Mouse (Mus musculus) thymus, adult 2 months (tissue): ENCODE data around the gene Eipr1. TPM values are rescaled to one million over a fixed set of nuclear protein-coding genes. Genes with fewer than 3 reads are reported as not detected.
"Not testable (repeated sequence)": the region's sequence is repeated elsewhere in the genome, so short reads cannot be mapped to it uniquely, and the experiment has no call there.

Experiments used
- DNase-seq: peaks from one replicate; pipeline ENCODE4 v3.0.0; 2021
- H3K27ac ChIP-seq: fragments of 200-500 bp; 2 replicates; pipeline ENCODE4 v1.5.1; 2012; ENCODE audit warnings: low read length, control low read depth; ENCODE audit not compliant: control insufficient read depth, insufficient read depth
- H3K27me3 ChIP-seq: fragments of 200-500 bp; 2 replicates; pipeline ENCODE4 v1.6.1; 2012; ENCODE audit warnings: mild to moderate bottlenecking, low read length, moderate library complexity, mixed read lengths; ENCODE audit not compliant: control insufficient read depth, insufficient read depth
- H3K36me3 ChIP-seq: fragments of 200-500 bp; 2 replicates; pipeline ENCODE4 v1.6.1; 2012; ENCODE audit warnings: mild to moderate bottlenecking, low read length, moderate library complexity; ENCODE audit not compliant: control insufficient read depth, insufficient read depth
- H3K4me1 ChIP-seq: fragments of 200-500 bp; replicated peaks from 2 replicates; pipeline ENCODE4 v1.6.1; 2012; ENCODE audit warnings: low read length; ENCODE audit not compliant: control insufficient read depth, insufficient read depth
- H3K4me3 ChIP-seq: fragments of 200-500 bp; 2 replicates; pipeline ENCODE4 v1.5.1; 2012; ENCODE audit warnings: mild to moderate bottlenecking, low read length, control low read depth, moderate library complexity; ENCODE audit not compliant: control insufficient read depth, insufficient read depth
- CTCF ChIP-seq: fragments of 200-500 bp; IDR thresholded peaks from 2 replicates; pipeline ENCODE4 v1.5.1; 2012; ENCODE audit warnings: mild to moderate bottlenecking, control low read depth, low read length, moderate library complexity, borderline replicate concordance; ENCODE audit not compliant: control insufficient read depth, poor library complexity, insufficient read depth; ENCODE audit errors: extremely low read depth
- POLR2A ChIP-seq: fragments of 200-500 bp; IDR thresholded peaks from 2 replicates; pipeline ENCODE4 v1.6.1; 2012; ENCODE audit warnings: mild to moderate bottlenecking, low read length, control low read depth, moderate library complexity; ENCODE audit not compliant: control insufficient read depth, poor library complexity, insufficient read depth; ENCODE audit errors: extremely low read depth
- WGBS: fragments of 180-500 bp; shearing (Covaris S2); methylation state at CpG from one replicate; pipeline ENCODE4 v1.1.7; 2018; 5-methylcytosine and 5-hydroxymethylcytosine counted together
- polyA plus RNA-seq: library from polyadenylated mRNA; depleted of rRNA; stranded (reverse); fragments of >200 nt; gene quantifications from 2 replicates; pipeline ENCODE4 v1.2.3, GENCODE M21; 2012

Gene Eipr1
- polyA plus RNA-seq, 1 experiment = 66.8 TPM

DNA sequence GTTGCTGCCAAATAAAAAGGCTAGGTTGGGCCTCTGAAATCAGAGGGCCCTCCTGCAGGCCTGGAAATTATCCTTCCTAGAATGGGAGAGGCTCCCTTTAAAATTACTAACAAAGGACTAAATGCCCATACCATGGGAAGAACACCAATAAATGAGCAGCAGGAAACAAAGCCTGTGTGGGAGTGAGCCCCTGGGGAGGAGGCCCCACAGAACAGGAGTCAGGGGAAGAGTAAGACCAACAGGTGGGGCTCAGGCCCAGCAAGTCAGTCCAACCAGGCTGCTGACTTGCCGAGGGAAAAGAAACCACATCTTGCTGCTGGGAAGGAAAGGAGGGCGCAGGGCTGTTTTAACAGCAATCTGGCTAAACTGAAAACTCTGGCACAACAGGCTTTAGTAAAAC is 34.5 kb upstream of the Eipr1 start:
- Histone ChIP-seq H3K36me3 (peaks cover 32% of the 10 kb centered on the region), H3K27ac (no peak overlapping the region), H3K4me1 (no peaks in the 10 kb centered on the region), H3K27me3 (no peaks in the 10 kb centered on the region), H3K4me3 (no peak overlapping the region)
- TF ChIP-seq CTCF = no peak
- no peak for TF ChIP-seq POLR2A
- WGBS = 46% methylated on average over 2 of the region's 2 CpGs
- DNase-seq = no peak

- Histone ChIP-seq H3K27me3 (no peaks in the 10 kb centered on the region), H3K4me3 (no peak overlapping the region), H3K27ac (no peak overlapping the region), H3K4me1 (no peaks in the 10 kb centered on the region), H3K36me3 (peaks cover 33% of the 10 kb centered on the region)
- 98% methylated on average over 2 of the region's 2 CpGs for WGBS
- no peak for DNase-seq
- no peak for TF ChIP-seq CTCF
- no peak for TF ChIP-seq POLR2A
Observed at GRCm38 (mm10) chr12:28718106-28718505, 33.5 kb upstream of the Eipr1 start.

GRCm38 (mm10) chr12:28724366-28724765 is 27.2 kb upstream of the Eipr1 start:
- H3K4me1 ChIP-seq = no peaks in the 10 kb centered on the region
- no peak overlapping the region for H3K27ac ChIP-seq
- H3K4me3 ChIP-seq = no peak overlapping the region
- no peak for DNase-seq
- TF ChIP-seq POLR2A (no peak), CTCF (no peak)
- H3K36me3 ChIP-seq = peaks cover 24% of the 10 kb centered on the region
- H3K27me3 ChIP-seq = no peaks in the 10 kb centered on the region
- 98% methylated on average over 3 of the region's 3 CpGs for WGBS

GRCm38 (mm10) chr12:28726204-28726603 is 25.4 kb upstream of the Eipr1 start:
- Histone ChIP-seq H3K27me3 (no peaks in the 10 kb centered on the region), H3K4me1 (no peaks in the 10 kb centered on the region), H3K4me3 (no peak overlapping the region), H3K27ac (no peak overlapping the region), H3K36me3 (peaks cover 13% of the 10 kb centered on the region)
- no peak for DNase-seq
- no peak for TF ChIP-seq CTCF
- TF ChIP-seq POLR2A = no peak
- 22% methylated on average over 4 of the region's 4 CpGs for WGBS

- TF ChIP-seq CTCF = no peak
- TF ChIP-seq POLR2A = no peak
- H3K27ac ChIP-seq = 0 out of 2 replicates have a peak overlapping the region, but pooled peaks have one; percentile 20
- H3K36me3 ChIP-seq = peaks cover 5% of the 10 kb centered on the region
- H3K4me3 ChIP-seq = no peak overlapping the region
- WGBS = 91% methylated on average over 5 of the region's 5 CpGs
- no peaks in the 10 kb centered on the region for H3K27me3 ChIP-seq
- no peaks in the 10 kb centered on the region for H3K4me1 ChIP-seq
- no peak for DNase-seq
Observed at GRCm38 (mm10) chr12:28727061-28727460, 24.5 kb upstream of the Eipr1 start.

DNA sequence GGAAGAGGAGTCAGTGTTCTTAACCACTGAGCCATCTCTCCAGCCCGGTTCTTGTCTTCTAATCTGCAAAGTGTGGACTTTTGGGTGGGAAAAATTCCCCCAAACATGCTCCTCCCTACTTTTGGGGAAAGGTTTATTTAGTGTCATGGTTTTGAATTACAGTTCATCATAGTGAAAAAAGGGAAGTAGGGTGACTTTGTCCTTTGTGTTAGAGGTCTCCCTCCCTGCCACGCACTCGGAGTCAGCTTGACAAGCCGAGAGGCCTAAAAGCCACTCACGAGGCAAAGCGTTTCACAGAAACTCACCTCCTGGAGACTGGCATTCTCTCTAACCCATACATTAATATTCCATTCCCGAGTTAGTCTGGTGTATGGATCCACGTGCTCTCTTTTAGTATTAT is 19.0 kb upstream of the Eipr1 start:
- peaks cover 26% of the 10 kb centered on the region for H3K36me3 ChIP-seq
- WGBS = 80% methylated on average over 8 of the region's 8 CpGs

GRCm38 (mm10) chr12:28733520-28734245 is 17.9 kb upstream of the Eipr1 start:
- WGBS = 91% methylated on average over 6 of the region's 6 CpGs
- peaks cover 26% of the 10 kb centered on the region for H3K36me3 ChIP-seq

More for the DNA sequence above, 19.0 kb upstream of the Eipr1 start:
- Histone ChIP-seq H3K4me3 (no peak overlapping the region), H3K27me3 (no peaks in the 10 kb centered on the region), H3K4me1 (peaks cover 7% of the 10 kb centered on the region), H3K27ac (no peak overlapping the region)
- no peak for DNase-seq
- TF ChIP-seq CTCF = no peak
- no peak for TF ChIP-seq POLR2A

More at GRCm38 (mm10) chr12:28733520-28734245, 17.9 kb upstream of the Eipr1 start:
- not testable (repeated sequence) for H3K27ac ChIP-seq, H3K4me3 ChIP-seq, H3K4me1 ChIP-seq, DNase-seq, H3K27me3 ChIP-seq
